Mouse (Mus musculus) MEL (cell line): ENCODE data around the gene Clcn3. TPM values are rescaled to one million over a fixed set of nuclear protein-coding genes. Genes with fewer than 3 reads are reported as not detected.
A peak's percentile ranks its signal among the peaks of the same experiment; 100 is the strongest.

Experiments
- DNase-seq: peaks from one replicate; pipeline ENCODE4 v3.0.0; 2011; ENCODE audit warnings: low read depth, low spot score
- H3K27ac ChIP-seq: 2 replicates; pipeline ENCODE4 v1.5.1; 2012; ENCODE audit warnings: low read depth, mild to moderate bottlenecking, control low read depth, low read length, moderate library complexity; ENCODE audit not compliant: control insufficient read depth
- H3K27me3 ChIP-seq, 2 experiments: fragments of 150-350 bp in 1 of 2; sonication (generic) in 1 of 2; 2 replicates each; pipeline ENCODE4 v1.6.1; 2012; ENCODE audit warnings: low read length in 2 of 2, mild to moderate bottlenecking in 2 of 2, improper control_type of control experiment in 1 of 2, moderate library complexity in 1 of 2; ENCODE audit not compliant: insufficient read depth in 2 of 2, control insufficient read depth in 1 of 2
- H3K36me3 ChIP-seq, 2 experiments: 2 replicates each; pipeline ENCODE4 v1.6.1; 2012 to 2014; ENCODE audit warnings: low read length in 2 of 2, improper control_type of control experiment in 1 of 2, inconsistent platforms in 1 of 2, mild to moderate bottlenecking in 1 of 2; ENCODE audit not compliant: insufficient read depth in 2 of 2, control insufficient read depth in 1 of 2
- H3K4me1 ChIP-seq, 2 experiments: fragments of 150-350 bp in 1 of 2; sonication (generic) in 1 of 2; 2 replicates each; pipeline ENCODE4 v1.6.1; 2012; ENCODE audit warnings: low read length in 2 of 2, improper control_type of control experiment in 1 of 2, mild to moderate bottlenecking in 1 of 2; ENCODE audit not compliant: insufficient read depth in 2 of 2, control insufficient read depth in 1 of 2
- H3K4me3 ChIP-seq, 2 experiments: fragments of 150-350 bp in 1 of 2; sonication (generic) in 1 of 2; 2 replicates each; pipeline ENCODE4 v1.5.1; 2012; ENCODE audit warnings: low read depth in 2 of 2, low read length in 2 of 2, mild to moderate bottlenecking in 2 of 2, moderate library complexity in 2 of 2, control low read depth in 1 of 2, improper control_type of control experiment in 1 of 2; ENCODE audit not compliant: control insufficient read depth in 1 of 2, insufficient read depth in 1 of 2
- H3K79me2 ChIP-seq: 2 replicates; pipeline ENCODE4 v1.6.1; 2012; ENCODE audit warnings: mild to moderate bottlenecking, low read length, moderate library complexity; ENCODE audit not compliant: control insufficient read depth, poor library complexity, insufficient read depth
- H3K9ac ChIP-seq: 2 replicates; pipeline ENCODE4 v1.6.1; 2012; ENCODE audit warnings: low read depth, mild to moderate bottlenecking, control low read depth, low read length, moderate library complexity; ENCODE audit not compliant: control insufficient read depth, poor library complexity, severe bottlenecking
- H3K9me3 ChIP-seq: fragments of 150-350 bp; sonication (generic); replicated peaks from 2 replicates; pipeline ENCODE4 v1.6.1; 2012; ENCODE audit warnings: mild to moderate bottlenecking, low read length, improper control_type of control experiment, moderate library complexity; ENCODE audit not compliant: insufficient read depth
- BHLHE40 ChIP-seq: IDR thresholded peaks from 2 replicates; pipeline ENCODE4 v1.6.1; 2012; ENCODE audit warnings: low read depth, mild to moderate bottlenecking, inconsistent platforms, low read length, improper control_type of control experiment, borderline replicate concordance
- CHD2 ChIP-seq: IDR thresholded peaks from 2 replicates; pipeline ENCODE4 v1.6.1; 2011; ENCODE audit warnings: low read length, improper control_type of control experiment
- E2F4 ChIP-seq: IDR thresholded peaks from 2 replicates; pipeline ENCODE4 v1.6.1; 2011; ENCODE audit warnings: low read depth, low read length, improper control_type of control experiment, borderline replicate concordance
- ELF1 ChIP-seq: IDR thresholded peaks from 2 replicates; pipeline ENCODE4 v1.6.1; 2014; ENCODE audit warnings: low read depth, mild to moderate bottlenecking, inconsistent platforms, low read length, improper control_type of control experiment, moderate library complexity
- EP300 ChIP-seq, 2 experiments: IDR thresholded peaks; 2 replicates each; pipeline ENCODE4 v1.6.1; 2011; ENCODE audit warnings: improper control_type of control experiment in 2 of 2, low read length in 2 of 2, low read depth in 1 of 2, mild to moderate bottlenecking in 1 of 2
- GABPA ChIP-seq: IDR thresholded peaks from 2 replicates; pipeline ENCODE4 v1.6.1; 2012; ENCODE audit warnings: low read depth, mild to moderate bottlenecking, inconsistent platforms, low read length, improper control_type of control experiment, moderate library complexity
- GATA1 ChIP-seq: IDR thresholded peaks from 2 replicates; pipeline ENCODE4 v1.6.1; 2011; ENCODE audit warnings: low read depth, low read length, improper control_type of control experiment
- HCFC1 ChIP-seq: IDR thresholded peaks from 2 replicates; pipeline ENCODE4 v1.6.1; 2012; ENCODE audit warnings: low read depth, mild to moderate bottlenecking, inconsistent platforms, low read length, improper control_type of control experiment, moderate library complexity
- MAFK ChIP-seq: IDR thresholded peaks from 2 replicates; pipeline ENCODE4 v1.6.1; 2011; ENCODE audit warnings: low read depth, mild to moderate bottlenecking, low read length, improper control_type of control experiment, borderline replicate concordance
- MXI1 ChIP-seq: IDR thresholded peaks from 2 replicates; pipeline ENCODE4 v1.6.1; 2011; ENCODE audit warnings: mild to moderate bottlenecking, low read depth, low read length, improper control_type of control experiment
- MYB ChIP-seq: IDR thresholded peaks from 2 replicates; pipeline ENCODE4 v1.6.1; 2011; ENCODE audit warnings: mild to moderate bottlenecking, low read depth, low read length, improper control_type of control experiment
- NELFE ChIP-seq: IDR thresholded peaks from 2 replicates; pipeline ENCODE4 v1.6.1; 2011; ENCODE audit warnings: low read depth, low read length, improper control_type of control experiment
- NRF1 ChIP-seq: IDR thresholded peaks from 2 replicates; pipeline ENCODE4 v1.6.1; 2014; ENCODE audit warnings: low read depth, mild to moderate bottlenecking, inconsistent platforms, low read length, improper control_type of control experiment, moderate library complexity; ENCODE audit not compliant: poor library complexity, insufficient read depth, severe bottlenecking
- POLR2A ChIP-seq, 2 experiments: IDR thresholded peaks; 2 replicates each; pipeline ENCODE4 v1.6.1; 2011 to 2012; ENCODE audit warnings: low read length in 2 of 2, mild to moderate bottlenecking in 2 of 2, control low read depth in 1 of 2, improper control_type of control experiment in 1 of 2, low read depth in 1 of 2, moderate library complexity in 1 of 2; ENCODE audit not compliant: control insufficient read depth in 1 of 2, insufficient read depth in 1 of 2, poor library complexity in 1 of 2
- POLR2AphosphoS2 ChIP-seq: IDR thresholded peaks from 2 replicates; pipeline ENCODE4 v1.6.1; 2011; ENCODE audit warnings: low read length, improper control_type of control experiment
- RAD21 ChIP-seq: IDR thresholded peaks from 2 replicates; pipeline ENCODE4 v1.6.1; 2011; ENCODE audit warnings: mild to moderate bottlenecking, low read depth, low read length, improper control_type of control experiment
- RCOR1 ChIP-seq: IDR thresholded peaks from 2 replicates; pipeline ENCODE4 v1.6.1; 2012; ENCODE audit warnings: low read depth, mild to moderate bottlenecking, inconsistent platforms, low read length, improper control_type of control experiment
- SIN3A ChIP-seq: IDR thresholded peaks from 2 replicates; pipeline ENCODE4 v1.6.1; 2012; ENCODE audit warnings: low read length, improper control_type of control experiment, inconsistent platforms
- TBP ChIP-seq: IDR thresholded peaks from 2 replicates; pipeline ENCODE4 v1.8.0; 2011; ENCODE audit warnings: low read depth, low read length, improper control_type of control experiment
- UBTF ChIP-seq: IDR thresholded peaks from 2 replicates; pipeline ENCODE4 v1.6.1; 2012; ENCODE audit warnings: low read depth, mild to moderate bottlenecking, inconsistent platforms, low read length, improper control_type of control experiment, moderate library complexity, borderline replicate concordance; ENCODE audit not compliant: insufficient read depth
- ZMIZ1 ChIP-seq: IDR thresholded peaks from 2 replicates; pipeline ENCODE4 v1.6.1; 2012; ENCODE audit warnings: low read depth, mild to moderate bottlenecking, inconsistent platforms, low read length, improper control_type of control experiment, moderate library complexity
- ZNF384 ChIP-seq: IDR thresholded peaks from 2 replicates; pipeline ENCODE4 v1.6.1; 2012; ENCODE audit warnings: low read depth, mild to moderate bottlenecking, inconsistent platforms, low read length, improper control_type of control experiment
- polyA plus RNA-seq, 2 experiments: library from polyadenylated mRNA; stranded (reverse) in 1 of 2; unstranded in 1 of 2; fragments of >175 nt in 1 of 2; fragments of >200 nt in 1 of 2; gene quantifications; 2 replicates each; pipeline versions ENCODE4 v1.2.1 to v1.2.4; 2012; ENCODE audit warnings: low replicate concordance in 2 of 2, low read depth in 1 of 2; ENCODE audit not compliant: insufficient read length in 2 of 2, insufficient read depth in 1 of 2, missing spikeins in 1 of 2
- total RNA-seq: library from RNA; depleted of rRNA; stranded (reverse); fragments of 300-350 nt; gene quantifications from 2 replicates; pipeline ENCODE4 v1.2.3, GENCODE M21; 2012

Gene Clcn3
- total and polyA plus RNA-seq, 3 experiments, result 28.8 to 65.6 (median 33.0) TPM

GRCm38 (mm10) chr8:60889843-60890519, 93.1 kb downstream of the Clcn3 start, which contains the start of gene Hpf1:
Gene Hpf1 (plus strand): TSS chr8:60890418.
- no peaks in the 10 kb centered on the region for H3K9me3 ChIP-seq
- H3K27me3 ChIP-seq, result no peaks in the 10 kb centered on the region
- H3K36me3 ChIP-seq, result peaks cover 4 to 37% of the 10 kb centered on the region in 2 experiments; a peak in 3 of 4 replicates
- peaks cover 31% of the 10 kb centered on the region for H3K79me2 ChIP-seq
- peak within 1 kb of the TSS; percentile 75 for H3K9ac ChIP-seq
- peak within 1 kb of the TSS; percentile 55 for H3K27ac ChIP-seq
- H3K4me1 ChIP-seq, result peaks cover 0 to 25% of the 10 kb centered on the region in 2 experiments; a peak in 2 of 4 replicates
- peak; percentile 99 for DNase-seq
- peak within 1 kb of the TSS; percentile 46 to 85 for H3K4me3 ChIP-seq
- TF ChIP-seq MAFK (no peak), NELFE (peak; percentile 85), MXI1 (0 out of 2 replicates have a peak, but pooled peaks have one; percentile 62), RAD21 (no peak), UBTF (no peak), CHD2 (no peak), MYB (no peak), RCOR1 (no peak), POLR2AphosphoS2 (peak; percentile 79; the same call in 1 of the 2 replicates), POLR2A (IDR thresholded peaks at IDR 0.05; ENCODE audit: control insufficient read depth in 1 of 2, insufficient read depth in 1 of 2, low read depth in 1 of 2, low read length in 2 of 2, poor library complexity in 1 of 2) (peak; percentile 83 to 89), BHLHE40 (no peak), GATA1 (0 out of 2 replicates have a peak, but pooled peaks have one; percentile 8), EP300 (IDR thresholded peaks at IDR 0.05; ENCODE audit: low read depth in 1 of 2, low read length in 2 of 2) (0 out of 4 replicates have a peak, but pooled peaks of 1 of the 2 experiments have one; percentile 16), ELF1 (peak; percentile 89), GABPA (no peak), ZNF384 (peak; percentile 91), NRF1 (no peak), HCFC1 (peak; percentile 83), E2F4 (peak; percentile 81; the same call in 1 of the 2 replicates), ZMIZ1 (peak; percentile 69; the same call in 1 of the 2 replicates), SIN3A (0 out of 2 replicates have a peak, but pooled peaks have one; percentile 53), TBP (peak; percentile 90)
